Mouse (Mus musculus) heart, adult 2 months (tissue): ENCODE results near the gene Snx9. TPM values are rescaled to one million over a fixed set of nuclear protein-coding genes. Genes with fewer than 3 reads are reported as not detected.
A peak's percentile ranks its signal among the peaks of the same experiment; 100 is the strongest.

Experiments used
- DNase-seq, 2 experiments: peaks; one replicate each; pipeline ENCODE4 v3.0.0; 2021
- H3K27ac ChIP-seq: fragments of 200-600 bp; 2 replicates; pipeline ENCODE4 v1.8.1; 2022
- H3K27me3 ChIP-seq: fragments of 200-500 bp; 2 replicates; pipeline ENCODE4 v1.6.1; 2012; ENCODE audit warnings: mild to moderate bottlenecking, low read length, inconsistent platforms, mixed read lengths; ENCODE audit not compliant: control insufficient read depth, insufficient read depth
- H3K36me3 ChIP-seq: fragments of 200-500 bp; 2 replicates; pipeline ENCODE4 v1.6.1; 2012; ENCODE audit warnings: low read length, inconsistent platforms; ENCODE audit not compliant: control insufficient read depth, insufficient read depth
- H3K4me1 ChIP-seq: fragments of 200-500 bp; 2 replicates; pipeline ENCODE4 v1.6.1; 2011; ENCODE audit warnings: low read length; ENCODE audit not compliant: control insufficient read depth, insufficient read depth
- H3K4me3 ChIP-seq: fragments of 200-600 bp; 2 replicates; pipeline ENCODE4 v1.8.1; 2022
- H3K79me2 ChIP-seq: fragments of 200-500 bp; replicated peaks from 2 replicates; pipeline ENCODE4 v1.6.1; 2012; ENCODE audit warnings: mild to moderate bottlenecking, inconsistent platforms, low read length, moderate library complexity, mixed read lengths; ENCODE audit not compliant: control insufficient read depth, insufficient read depth
- H3K9ac ChIP-seq: fragments of 200-500 bp; 2 replicates; pipeline ENCODE4 v1.6.1; 2012; ENCODE audit warnings: low read depth, mild to moderate bottlenecking, control low read depth, inconsistent platforms, low read length, mixed read lengths
- CTCF ChIP-seq: fragments of 200-600 bp; IDR thresholded peaks from 2 replicates; pipeline ENCODE4 v1.8.1; 2022; ENCODE audit warnings: antibody characterized with exemption, mild to moderate bottlenecking, moderate library complexity
- EP300 ChIP-seq: fragments of 200-500 bp; IDR thresholded peaks from 2 replicates; pipeline ENCODE4 v1.6.1; 2011; ENCODE audit warnings: low read depth, low read length, control low read depth; ENCODE audit not compliant: insufficient read depth
- POLR2A ChIP-seq: fragments of 200-500 bp; IDR thresholded peaks from 2 replicates; pipeline ENCODE4 v1.6.1; 2011; ENCODE audit warnings: mild to moderate bottlenecking, low read depth, low read length, control low read depth; ENCODE audit not compliant: insufficient read depth
- WGBS: fragments of 180-500 bp; shearing (Covaris S2); methylation state at CpG from one replicate; pipeline ENCODE4 v1.1.7; 2018; 5-methylcytosine and 5-hydroxymethylcytosine counted together
- intact Hi-C: fragments of 180-260 bp; cut with DNase I; formaldehyde crosslinking; loops from one replicate; pipeline ENCODE4 v1.15.1; 2025
- polyA plus RNA-seq: library from polyadenylated mRNA; depleted of rRNA; stranded (reverse); fragments of >200 nt; gene quantifications from 2 replicates; pipeline ENCODE4 v1.2.3, GENCODE M21; 2012
- total RNA-seq, 2 experiments: library from RNA; stranded (reverse); gene quantifications; 2 replicates each; pipeline ENCODE4 v1.2.3; 2021

The Snx9 gene
- total and polyA plus RNA-seq, 3 experiments: 16.7 to 31.9 (median 30.2) TPM

- no peak overlapping the region for H3K27ac ChIP-seq
- no peak overlapping the region for H3K9ac ChIP-seq
- peaks cover 29% of the 10 kb centered on the region for H3K4me1 ChIP-seq
- peak in 1 of 2 experiments; percentile 21 for DNase-seq
- intact Hi-C loops: no loop called here
- no peaks in the 10 kb centered on the region for H3K27me3 ChIP-seq
- 61% methylated on average over 2 of the region's 2 CpGs for WGBS
- H3K4me3 ChIP-seq: no peak overlapping the region
- no peaks in the 10 kb centered on the region for H3K79me2 ChIP-seq
- no peak for TF ChIP-seq POLR2A
- no peak for TF ChIP-seq EP300
- no peak for TF ChIP-seq CTCF
- no peaks in the 10 kb centered on the region for H3K36me3 ChIP-seq
These were observed 40.9 kb upstream of the Snx9 start for GRCm38 (mm10) chr17:5800254-5800653.

GRCm38 (mm10) chr17:5800824-5801560, 40.1 kb upstream of the Snx9 start:
- no peak overlapping the region; the same call in 1 of the 2 replicates for H3K27ac ChIP-seq
- H3K79me2 ChIP-seq: no peaks in the 10 kb centered on the region
- H3K36me3 ChIP-seq: no peaks in the 10 kb centered on the region
- intact Hi-C loops: no loop called here
- H3K9ac ChIP-seq: no peak overlapping the region
- H3K27me3 ChIP-seq: no peaks in the 10 kb centered on the region
- DNase-seq: no peak
- TF ChIP-seq POLR2A: no peak
- no peak for TF ChIP-seq EP300
- TF ChIP-seq CTCF: no peak
- H3K4me3 ChIP-seq: no peak overlapping the region
- 81% methylated on average over 7 of the region's 7 CpGs for WGBS
- peaks cover 32% of the 10 kb centered on the region for H3K4me1 ChIP-seq

- peak in 1 of 2 experiments; percentile 20 for DNase-seq
These were observed 39.1 kb upstream of the Snx9 start for GRCm38 (mm10) chr17:5801761-5802655.

GRCm38 (mm10) chr17:5802656-5802955, 38.5 kb upstream of the Snx9 start:
- H3K9ac ChIP-seq: no peak overlapping the region

More at GRCm38 (mm10) chr17:5801761-5802655, 39.1 kb upstream of the Snx9 start:
- TF ChIP-seq CTCF (no peak), EP300 (no peak), POLR2A (no peak)
- Histone ChIP-seq H3K79me2 (no peaks in the 10 kb centered on the region; the same call in 1 of the 2 replicates), H3K36me3 (no peaks in the 10 kb centered on the region), H3K27me3 (no peaks in the 10 kb centered on the region), H3K27ac (no peak overlapping the region; the same call in 1 of the 2 replicates), H3K4me3 (no peak overlapping the region), H3K4me1 (peaks cover 31% of the 10 kb centered on the region), H3K9ac (no peak overlapping the region)
- 46% methylated on average over 17 of the region's 17 CpGs for WGBS
- intact Hi-C loops: no loop called here

GRCm38 (mm10) chr17:5803229-5804012, 37.7 kb upstream of the Snx9 start:
- no peak for TF ChIP-seq POLR2A
- no peak for TF ChIP-seq EP300
- TF ChIP-seq CTCF: no peak
- intact Hi-C loops: no loop called here
- no peak for DNase-seq
- Histone ChIP-seq H3K27ac (no peak overlapping the region), H3K36me3 (no peaks in the 10 kb centered on the region), H3K4me3 (no peak overlapping the region), H3K79me2 (no peaks in the 10 kb centered on the region; the same call in 1 of the 2 replicates), H3K9ac (no peak overlapping the region), H3K27me3 (no peaks in the 10 kb centered on the region), H3K4me1 (peaks cover 25% of the 10 kb centered on the region)
- WGBS: 94% methylated on average over 10 of the region's 10 CpGs

More at GRCm38 (mm10) chr17:5802656-5802955, 38.5 kb upstream of the Snx9 start:
- Histone ChIP-seq H3K79me2 (no peaks in the 10 kb centered on the region; the same call in 1 of the 2 replicates), H3K36me3 (no peaks in the 10 kb centered on the region), H3K27me3 (no peaks in the 10 kb centered on the region), H3K4me3 (no peak overlapping the region), H3K27ac (no peak overlapping the region), H3K4me1 (peaks cover 29% of the 10 kb centered on the region)
- intact Hi-C loops: no loop called here
- TF ChIP-seq CTCF: no peak
- TF ChIP-seq POLR2A: no peak
- no peak for TF ChIP-seq EP300
- WGBS: 92% methylated on average over 5 of the region's 5 CpGs
- peak in 1 of 2 experiments; percentile 18 for DNase-seq
